Mouse (Mus musculus): ENCODE results near the gene Cadps. TPM values are rescaled to one million over a fixed set of nuclear protein-coding genes. Genes with fewer than 3 reads are reported as not detected.

Gene Cadps
- polyA plus RNA-seq, 1 experiment from 2014 or later = not detected

- in situ Hi-C loops (cut with MboI; ENCODE audit: low pct_unique_long_range_greater_than_20kb) = no loop called here
- H3K27me3 ChIP-seq = peaks cover 10% of the 10 kb centered on the region
- DNase-seq (ENCODE audit: low read depth, low spot score) (no peak), ATAC-seq (no peak)
- POLR2A ChIA-PET = no interaction called here
- CTCF ChIA-PET = no interaction called here
- no peak for TF ChIP-seq CTCF (IDR thresholded peaks at IDR 0.05)
Observed at GRCm38 (mm10) chr14:12428021-12428654, 394.7 kb downstream of the Cadps start.

- ATAC-seq = no peak
- DNase-seq (ENCODE audit: low read depth, low spot score) = no peak
- CTCF ChIA-PET = interaction anchor here (1.0 kb wide), 1 partner anchor 8 kb away, joined by 3 read pairs; no protein-coding TSS in a partner anchor
- POLR2A ChIA-PET = no interaction called here
- H3K27me3 ChIP-seq = peaks cover 10% of the 10 kb centered on the region
- in situ Hi-C loops (cut with MboI; ENCODE audit: low pct_unique_long_range_greater_than_20kb) = no loop called here
- TF ChIP-seq CTCF (IDR thresholded peaks at IDR 0.05) = no peak
Observed at GRCm38 (mm10) chr14:12425311-12425710, 397.6 kb downstream of the Cadps start.

GRCm38 (mm10) chr14:12410276-12410675 is 412.6 kb downstream of the Cadps start:
- peaks cover 32% of the 10 kb centered on the region for H3K27me3 ChIP-seq
- CTCF ChIA-PET = no interaction called here

GRCm38 (mm10) chr14:12409811-12410210 is 413.1 kb downstream of the Cadps start:
- in situ Hi-C loops (cut with MboI; ENCODE audit: low pct_unique_long_range_greater_than_20kb) = no loop called here
- DNase-seq (ENCODE audit: low read depth, low spot score) = no peak

More at GRCm38 (mm10) chr14:12410276-12410675, 412.6 kb downstream of the Cadps start:
- POLR2A ChIA-PET = no interaction called here
- DNase-seq (ENCODE audit: low read depth, low spot score) (no peak), ATAC-seq (no peak)
- in situ Hi-C loops (cut with MboI; ENCODE audit: low pct_unique_long_range_greater_than_20kb) = no loop called here
- TF ChIP-seq CTCF (IDR thresholded peaks at IDR 0.05) = no peak

GRCm38 (mm10) chr14:12406588-12406987 is 416.3 kb downstream of the Cadps start:
- ATAC-seq (no peak), DNase-seq (ENCODE audit: low read depth, low spot score) (no peak)
- peaks cover 22% of the 10 kb centered on the region for H3K27me3 ChIP-seq
- CTCF ChIA-PET = no interaction called here
- POLR2A ChIA-PET = no interaction called here
- in situ Hi-C loops (cut with MboI; ENCODE audit: low pct_unique_long_range_greater_than_20kb) = no loop called here
- TF ChIP-seq CTCF (IDR thresholded peaks at IDR 0.05) = no peak

More at GRCm38 (mm10) chr14:12409811-12410210, 413.1 kb downstream of the Cadps start:
- ChIA-PET POLR2A (no interaction called here), CTCF (no interaction called here)
- H3K27me3 ChIP-seq = peaks cover 32% of the 10 kb centered on the region
- TF ChIP-seq CTCF (IDR thresholded peaks at IDR 0.05) = no peak
- no peak for ATAC-seq

- DNase-seq (ENCODE audit: low read depth, low spot score) = no peak
- in situ Hi-C loops (cut with MboI; ENCODE audit: low pct_unique_long_range_greater_than_20kb) = no loop called here
- H3K27me3 ChIP-seq = peaks cover 22% of the 10 kb centered on the region
- no peak for ATAC-seq
- TF ChIP-seq CTCF (IDR thresholded peaks at IDR 0.05) = no peak
- ChIA-PET CTCF (no interaction called here), POLR2A (no interaction called here)
Observed at GRCm38 (mm10) chr14:12405201-12405600, 417.7 kb downstream of the Cadps start.

- ATAC-seq = no peak
- POLR2A ChIA-PET = no interaction called here
- CTCF ChIA-PET = no interaction called here
- H3K27me3 ChIP-seq = peaks cover 22% of the 10 kb centered on the region
- DNase-seq (ENCODE audit: low read depth, low spot score) = no peak
- in situ Hi-C loops (cut with MboI; ENCODE audit: low pct_unique_long_range_greater_than_20kb) = no loop called here
- TF ChIP-seq CTCF (IDR thresholded peaks at IDR 0.05) = no peak
Observed at GRCm38 (mm10) chr14:12404724-12405123, 418.2 kb downstream of the Cadps start.

GRCm38 (mm10) chr14:12404052-12404451 is 418.8 kb downstream of the Cadps start:
- CTCF ChIA-PET = no interaction called here
- no peak for ATAC-seq
- no peak for TF ChIP-seq CTCF (IDR thresholded peaks at IDR 0.05)
- H3K27me3 ChIP-seq = peaks cover 20% of the 10 kb centered on the region
- in situ Hi-C loops (cut with MboI; ENCODE audit: low pct_unique_long_range_greater_than_20kb) = no loop called here
- POLR2A ChIA-PET = no interaction called here
- DNase-seq (ENCODE audit: low read depth, low spot score) = no peak

- TF ChIP-seq CTCF (IDR thresholded peaks at IDR 0.05) = no peak
- ATAC-seq = no peak
- H3K27me3 ChIP-seq = peaks cover 7% of the 10 kb centered on the region
- POLR2A ChIA-PET = no interaction called here
- in situ Hi-C loops (cut with MboI; ENCODE audit: low pct_unique_long_range_greater_than_20kb) = no loop called here
- CTCF ChIA-PET = no interaction called here
- DNase-seq (ENCODE audit: low read depth, low spot score) = no peak
Observed at GRCm38 (mm10) chr14:12400116-12400515, 422.8 kb downstream of the Cadps start.

- ChIA-PET CTCF (no interaction called here), POLR2A (interaction anchor here (0.7 kb wide), 1 partner anchor 977 kb away, joined by 3 read pairs; no protein-coding TSS in a partner anchor)
- DNase-seq (ENCODE audit: low read depth, low spot score) (no peak), ATAC-seq (no peak)
- in situ Hi-C loops (cut with MboI; ENCODE audit: low pct_unique_long_range_greater_than_20kb) = no loop called here
- no peak for TF ChIP-seq CTCF (IDR thresholded peaks at IDR 0.05)
- peaks cover 11% of the 10 kb centered on the region for H3K27me3 ChIP-seq
Observed at GRCm38 (mm10) chr14:12397561-12397960, 425.3 kb downstream of the Cadps start.

GRCm38 (mm10) chr14:12394318-12394717 is 428.6 kb downstream of the Cadps start:
- no peak for ATAC-seq
- TF ChIP-seq CTCF (IDR thresholded peaks at IDR 0.05) = no peak
- in situ Hi-C loops (cut with MboI; ENCODE audit: low pct_unique_long_range_greater_than_20kb) = no loop called here
- CTCF ChIA-PET = no interaction called here
- POLR2A ChIA-PET = no interaction called here
- DNase-seq (ENCODE audit: low read depth, low spot score) = no peak
- H3K27me3 ChIP-seq = peaks cover 10% of the 10 kb centered on the region

Data from Patski (cell line).